Mouse (Mus musculus) spleen, adult 18-20 months (tissue): Measurements from ENCODE around the gene Tmem178.

Experiments used
- DNase-seq, 2 experiments: peaks; one replicate each; pipeline ENCODE4 v3.0.0; 2022; ENCODE audit warnings: mixed read lengths in 2 of 2

Tmem178 gene

GRCm38 (mm10) chr17:80944530-80945198 lies at the start of gene Tmem178:
TSS of gene Tmem178 (plus strand) at chr17:80944632.
- DNase-seq: no peak

GRCm38 (mm10) chr17:80896481-80896880 lies 48.0 kb upstream of the Tmem178 start:
- DNase-seq: no peak

- no peak for DNase-seq
These were observed 46.6 kb upstream of the Tmem178 start for GRCm38 (mm10) chr17:80897709-80898440.

GRCm38 (mm10) chr17:80899513-80900199 lies 44.8 kb upstream of the Tmem178 start:
- DNase-seq: no peak

- no peak for DNase-seq
These were observed 44.3 kb upstream of the Tmem178 start for GRCm38 (mm10) chr17:80900200-80900520.

GRCm38 (mm10) chr17:80901885-80902284 lies 42.5 kb upstream of the Tmem178 start:
- DNase-seq: no peak

- DNase-seq: no peak
These were observed 41.1 kb upstream of the Tmem178 start for GRCm38 (mm10) chr17:80903121-80903875.

- no peak for DNase-seq
These were observed 40.4 kb upstream of the Tmem178 start for GRCm38 (mm10) chr17:80904061-80904460.

GRCm38 (mm10) chr17:80915666-80916065 lies 28.8 kb upstream of the Tmem178 start:
- DNase-seq: no peak

GRCm38 (mm10) chr17:80919261-80919660 lies 25.2 kb upstream of the Tmem178 start:
- no peak for DNase-seq

- DNase-seq: no peak
These were observed 22.9 kb upstream of the Tmem178 start for GRCm38 (mm10) chr17:80921286-80922134.

- no peak for DNase-seq
These were observed 18.9 kb upstream of the Tmem178 start for GRCm38 (mm10) chr17:80925554-80925953.

- no peak for DNase-seq
These were observed 17.3 kb upstream of the Tmem178 start for GRCm38 (mm10) chr17:80927151-80927550.

- no peak for DNase-seq
These were observed 11.7 kb upstream of the Tmem178 start for GRCm38 (mm10) chr17:80932716-80933115.

GRCm38 (mm10) chr17:80933401-80934029 lies 10.9 kb upstream of the Tmem178 start:
- no peak for DNase-seq

GRCm38 (mm10) chr17:80935807-80936519 lies 8.5 kb upstream of the Tmem178 start:
- no peak for DNase-seq

GRCm38 (mm10) chr17:80936521-80936920 lies 7.9 kb upstream of the Tmem178 start:
- no peak for DNase-seq

- no peak for DNase-seq
These were observed 4.6 kb upstream of the Tmem178 start for GRCm38 (mm10) chr17:80939833-80940232.

GRCm38 (mm10) chr17:80941857-80942256 lies 2.6 kb upstream of the Tmem178 start:
- DNase-seq: no peak

- DNase-seq: no peak
These were observed 450 bp upstream of the Tmem178 start for GRCm38 (mm10) chr17:80943835-80944529.
